Mouse (Mus musculus): ENCODE data around the gene Fosl1. TPM values are rescaled to one million over a fixed set of nuclear protein-coding genes. Genes with fewer than 3 reads are reported as not detected.

Fosl1 gene
- polyA plus RNA-seq, 1 experiment: 146 TPM

DNA sequence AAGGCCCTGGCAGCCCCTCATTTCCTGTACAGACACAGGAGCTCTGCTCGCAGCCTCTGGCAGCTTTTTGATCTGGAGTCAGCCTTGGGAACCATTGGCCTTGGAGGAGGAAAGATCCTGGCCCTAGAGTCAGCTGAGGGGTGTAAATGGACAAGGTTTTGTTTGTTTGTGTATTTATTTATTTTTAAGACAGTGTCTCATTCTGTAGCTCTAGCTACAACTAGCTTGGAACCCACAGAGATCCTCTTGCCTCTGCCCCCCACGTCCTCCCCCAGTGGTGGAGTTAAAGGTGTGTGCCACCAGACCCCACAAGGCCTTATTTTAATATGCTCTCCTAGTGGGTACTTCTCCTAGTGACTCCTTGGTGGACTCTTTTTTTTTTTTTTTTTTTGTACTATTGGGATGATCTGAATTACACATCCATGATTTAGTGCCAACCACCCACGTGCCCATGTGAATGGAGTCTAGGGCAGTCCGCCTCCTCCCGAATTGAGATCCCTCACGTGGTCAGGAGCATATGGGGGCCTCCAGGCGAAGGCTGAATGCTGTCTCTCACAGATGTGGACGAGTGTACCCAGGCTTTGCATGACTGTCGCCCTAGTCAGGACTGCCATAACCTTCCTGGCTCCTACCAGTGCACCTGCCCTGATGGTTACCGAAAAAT lies 29.8 kb downstream of the Fosl1 start:
- Histone ChIP-seq H3ac (ENCODE audit: control insufficient read depth, insufficient read length, low read depth) (no peak overlapping the region), H3K79me3 (ENCODE audit: low read depth) (peaks cover 25% of the 10 kb centered on the region), H3K27me3 (ENCODE audit: control insufficient read depth, insufficient read depth, insufficient read length) (no peaks in the 10 kb centered on the region), H3K4me3 (ENCODE audit: insufficient read depth, poor library complexity, severe bottlenecking) (no peak overlapping the region), H3K79me2 (ENCODE audit: control insufficient read depth, insufficient read depth) (peaks cover 49% of the 10 kb centered on the region), H3K36me3 (ENCODE audit: control insufficient read depth, insufficient read depth) (peaks cover 57% of the 10 kb centered on the region)
- TF ChIP-seq USF1 (IDR thresholded peaks at IDR 0.05; ENCODE audit: low read depth) (peak; percentile 1), MYOD1 (IDR thresholded peaks at IDR 0.05; ENCODE audit: control insufficient read depth, insufficient read length, low read depth) (no peak)

DNA sequence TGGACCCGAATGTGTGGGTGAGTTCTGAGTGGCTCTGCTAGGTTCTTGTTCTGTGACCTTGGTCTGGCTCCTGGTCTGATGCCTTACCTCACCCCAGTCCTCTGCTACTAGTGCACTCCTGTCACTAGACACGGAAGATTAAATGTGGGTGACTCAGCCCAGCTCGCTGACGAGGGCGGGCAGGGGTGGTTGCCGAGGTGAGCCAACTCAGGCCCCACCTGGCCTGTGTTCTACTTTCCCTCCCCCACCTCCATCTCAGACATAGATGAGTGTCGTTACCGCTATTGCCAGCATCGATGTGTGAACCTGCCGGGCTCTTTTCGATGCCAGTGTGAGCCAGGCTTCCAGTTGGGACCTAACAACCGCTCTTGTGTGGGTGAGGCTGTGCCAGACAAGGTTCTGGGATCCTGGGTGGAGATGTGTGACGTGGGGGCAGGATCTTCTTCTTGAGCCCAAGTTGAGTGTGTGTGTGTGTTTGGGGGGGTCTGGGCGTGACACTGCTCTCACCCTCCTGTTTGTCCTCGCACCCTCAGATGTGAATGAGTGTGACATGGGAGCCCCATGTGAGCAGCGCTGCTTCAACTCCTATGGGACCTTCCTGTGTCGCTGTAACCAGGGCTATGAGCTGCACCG lies 30.4 kb downstream of the Fosl1 start:
- no peak overlapping the region for H3K4me3 ChIP-seq (ENCODE audit: insufficient read depth, poor library complexity, severe bottlenecking)
- peaks cover 49% of the 10 kb centered on the region for H3K79me2 ChIP-seq (ENCODE audit: control insufficient read depth, insufficient read depth)
- peaks cover 63% of the 10 kb centered on the region for H3K36me3 ChIP-seq (ENCODE audit: control insufficient read depth, insufficient read depth)
- peaks cover 25% of the 10 kb centered on the region for H3K79me3 ChIP-seq (ENCODE audit: low read depth)
- TF ChIP-seq FOSL1 (IDR thresholded peaks at IDR 0.05; ENCODE audit: insufficient read depth, low read length, poor library complexity, severe bottlenecking): no peak
- TF ChIP-seq USF1 (IDR thresholded peaks at IDR 0.05; ENCODE audit: low read depth): no peak
- no peak for TF ChIP-seq MYOD1 (IDR thresholded peaks at IDR 0.05; ENCODE audit: control insufficient read depth, insufficient read length, low read depth)
- no peak for TF ChIP-seq CTCF (IDR thresholded peaks at IDR 0.05; ENCODE audit: control insufficient read depth, insufficient read depth, insufficient read length)
- no peak for TF ChIP-seq CEBPB (IDR thresholded peaks at IDR 0.05; ENCODE audit: low read depth)
- no peak for TF ChIP-seq MAX (IDR thresholded peaks at IDR 0.05)
- TF ChIP-seq MYOG (IDR thresholded peaks at IDR 0.05; ENCODE audit: control insufficient read depth, extremely low read depth, insufficient read length): no peak
- H3ac ChIP-seq (ENCODE audit: control insufficient read depth, insufficient read length, low read depth): no peak overlapping the region
- H3K27me3 ChIP-seq (ENCODE audit: control insufficient read depth, insufficient read depth, insufficient read length): no peaks in the 10 kb centered on the region

DNA sequence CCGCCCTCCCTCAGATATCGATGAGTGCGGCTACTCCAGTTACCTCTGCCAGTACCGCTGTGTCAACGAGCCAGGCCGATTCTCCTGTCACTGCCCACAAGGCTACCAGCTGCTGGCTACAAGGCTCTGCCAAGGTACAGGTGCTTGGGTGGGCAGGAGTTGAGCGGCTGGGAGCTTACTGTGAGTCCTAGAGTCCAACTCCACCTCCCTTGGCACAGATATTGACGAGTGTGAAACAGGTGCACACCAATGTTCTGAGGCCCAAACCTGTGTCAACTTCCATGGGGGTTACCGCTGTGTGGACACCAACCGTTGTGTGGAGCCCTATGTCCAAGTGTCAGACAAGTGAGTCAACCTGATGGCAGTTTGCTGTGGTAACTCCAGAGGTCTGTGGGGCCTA lies 32.7 kb downstream of the Fosl1 start:
- peaks cover 85% of the 10 kb centered on the region for H3K36me3 ChIP-seq (ENCODE audit: control insufficient read depth, insufficient read depth)
- TF ChIP-seq MAX (IDR thresholded peaks at IDR 0.05) (no peak), MYOD1 (IDR thresholded peaks at IDR 0.05; ENCODE audit: control insufficient read depth, insufficient read length, low read depth) (peak; percentile 52), CTCF (IDR thresholded peaks at IDR 0.05; ENCODE audit: control insufficient read depth, insufficient read depth, insufficient read length) (no peak), MYOG (IDR thresholded peaks at IDR 0.05; ENCODE audit: control insufficient read depth, extremely low read depth, insufficient read length) (no peak), CEBPB (IDR thresholded peaks at IDR 0.05; ENCODE audit: low read depth) (no peak), USF1 (IDR thresholded peaks at IDR 0.05; ENCODE audit: low read depth) (no peak), FOSL1 (IDR thresholded peaks at IDR 0.05; ENCODE audit: insufficient read depth, low read length, poor library complexity, severe bottlenecking) (no peak)
- H3ac ChIP-seq (ENCODE audit: control insufficient read depth, insufficient read length, low read depth): no peak overlapping the region
- H3K79me2 ChIP-seq (ENCODE audit: control insufficient read depth, insufficient read depth): peaks cover 40% of the 10 kb centered on the region
- no peaks in the 10 kb centered on the region for H3K27me3 ChIP-seq (ENCODE audit: control insufficient read depth, insufficient read depth, insufficient read length)
- no peak overlapping the region for H3K4me3 ChIP-seq (ENCODE audit: insufficient read depth, poor library complexity, severe bottlenecking)
- H3K79me3 ChIP-seq (ENCODE audit: low read depth): peaks cover 22% of the 10 kb centered on the region

DNA sequence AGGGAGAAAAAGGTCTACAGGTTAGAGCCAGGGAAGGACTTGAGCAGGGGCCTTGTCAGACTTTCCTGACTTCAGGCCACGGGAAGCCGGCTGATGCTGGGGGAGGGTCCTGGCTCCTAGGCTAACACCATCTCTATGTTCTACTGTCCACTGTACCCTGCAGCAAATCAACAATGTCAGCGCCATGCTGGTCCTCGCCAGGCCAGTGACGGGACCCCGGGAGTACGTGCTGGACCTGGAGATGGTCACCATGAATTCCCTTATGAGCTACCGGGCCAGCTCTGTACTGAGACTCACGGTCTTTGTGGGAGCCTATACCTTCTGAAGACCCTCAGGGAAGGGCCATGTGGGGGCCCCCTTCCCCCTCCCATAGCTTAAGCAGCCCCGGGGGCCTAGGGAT lies 34.1 kb downstream of the Fosl1 start:
- Histone ChIP-seq H3K36me3 (ENCODE audit: control insufficient read depth, insufficient read depth) (peaks cover 89% of the 10 kb centered on the region), H3K79me2 (ENCODE audit: control insufficient read depth, insufficient read depth) (peaks cover 32% of the 10 kb centered on the region), H3K79me3 (ENCODE audit: low read depth) (peaks cover 11% of the 10 kb centered on the region), H3K4me3 (ENCODE audit: insufficient read depth, poor library complexity, severe bottlenecking) (no peak overlapping the region), H3K27me3 (ENCODE audit: control insufficient read depth, insufficient read depth, insufficient read length) (no peaks in the 10 kb centered on the region), H3ac (ENCODE audit: control insufficient read depth, insufficient read length, low read depth) (no peak overlapping the region)
- no peak for TF ChIP-seq FOSL1 (IDR thresholded peaks at IDR 0.05; ENCODE audit: insufficient read depth, low read length, poor library complexity, severe bottlenecking)
- TF ChIP-seq CEBPB (IDR thresholded peaks at IDR 0.05; ENCODE audit: low read depth): no peak

DNA sequence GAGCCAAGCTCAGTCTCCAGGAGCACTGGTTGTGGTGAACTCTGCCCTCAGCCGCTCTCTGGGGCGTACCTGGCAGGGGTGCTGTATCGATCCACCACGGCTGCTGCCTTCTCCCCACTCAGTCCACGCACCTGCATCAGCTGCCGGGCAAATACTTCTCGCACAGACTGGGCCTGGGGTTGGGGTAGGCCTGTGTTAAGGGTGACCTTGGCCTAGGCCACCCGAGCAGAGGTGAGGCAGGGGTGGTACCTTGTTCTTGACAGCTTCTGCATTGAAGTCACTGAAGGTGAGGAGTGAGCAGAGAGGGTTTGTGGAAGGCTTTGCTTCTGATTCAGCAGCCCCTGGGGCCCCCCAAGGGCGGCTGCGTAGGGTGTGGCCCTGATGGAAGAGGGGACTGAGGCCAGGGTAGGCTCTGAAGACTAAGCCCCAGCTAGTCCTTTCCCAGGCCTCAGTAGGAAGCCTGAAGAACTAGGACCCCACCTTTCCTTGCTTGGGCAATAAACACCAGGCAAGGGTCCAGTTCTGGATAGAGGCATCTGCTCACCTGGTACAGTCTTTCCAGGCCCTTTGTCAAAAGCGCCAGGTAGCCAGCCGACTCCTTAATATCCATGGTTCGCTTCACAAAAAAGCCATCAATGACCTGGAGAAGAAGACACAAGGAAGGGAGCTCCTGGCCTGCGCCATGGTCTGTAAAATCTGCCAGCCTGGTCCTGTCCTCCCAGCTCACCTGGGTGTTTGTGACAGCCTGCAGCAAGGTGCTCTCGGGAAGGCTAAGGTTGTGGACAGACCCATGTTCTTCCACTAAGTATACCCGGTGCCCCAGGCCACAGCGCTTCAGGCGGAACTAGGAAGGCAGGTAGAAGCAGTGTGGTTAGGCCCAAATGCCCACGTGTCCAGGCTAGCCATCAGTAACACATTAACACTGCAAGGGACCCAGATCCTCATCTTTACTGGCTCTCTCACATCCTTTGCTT lies 36.3 kb downstream of the Fosl1 start:
- Histone ChIP-seq H3K36me3 (ENCODE audit: control insufficient read depth, insufficient read depth) (peaks cover 67% of the 10 kb centered on the region), H3K79me2 (ENCODE audit: control insufficient read depth, insufficient read depth) (peaks cover 24% of the 10 kb centered on the region), H3ac (ENCODE audit: control insufficient read depth, insufficient read length, low read depth) (no peak overlapping the region), H3K79me3 (ENCODE audit: low read depth) (no peaks in the 10 kb centered on the region), H3K27me3 (ENCODE audit: control insufficient read depth, insufficient read depth, insufficient read length) (no peaks in the 10 kb centered on the region), H3K4me3 (ENCODE audit: insufficient read depth, poor library complexity, severe bottlenecking) (no peak overlapping the region)
- TF ChIP-seq MYOG (IDR thresholded peaks at IDR 0.05; ENCODE audit: control insufficient read depth, extremely low read depth, insufficient read length): no peak
- TF ChIP-seq MYOD1 (IDR thresholded peaks at IDR 0.05; ENCODE audit: control insufficient read depth, insufficient read length, low read depth): no peak
- no peak for TF ChIP-seq CEBPB (IDR thresholded peaks at IDR 0.05; ENCODE audit: low read depth)
- no peak for TF ChIP-seq USF1 (IDR thresholded peaks at IDR 0.05; ENCODE audit: low read depth)
- TF ChIP-seq CTCF (IDR thresholded peaks at IDR 0.05; ENCODE audit: control insufficient read depth, insufficient read depth, insufficient read length): no peak
- no peak for TF ChIP-seq MAX (IDR thresholded peaks at IDR 0.05)
- TF ChIP-seq FOSL1 (IDR thresholded peaks at IDR 0.05; ENCODE audit: insufficient read depth, low read length, poor library complexity, severe bottlenecking): no peak
